Mouse (Mus musculus): ENCODE results near the gene Atraid. TPM values are rescaled to one million over a fixed set of nuclear protein-coding genes. Genes with fewer than 3 reads are reported as not detected.

Atraid gene
- polyA plus RNA-seq, 1 experiment from 2014 or later = 124 TPM

DNA sequence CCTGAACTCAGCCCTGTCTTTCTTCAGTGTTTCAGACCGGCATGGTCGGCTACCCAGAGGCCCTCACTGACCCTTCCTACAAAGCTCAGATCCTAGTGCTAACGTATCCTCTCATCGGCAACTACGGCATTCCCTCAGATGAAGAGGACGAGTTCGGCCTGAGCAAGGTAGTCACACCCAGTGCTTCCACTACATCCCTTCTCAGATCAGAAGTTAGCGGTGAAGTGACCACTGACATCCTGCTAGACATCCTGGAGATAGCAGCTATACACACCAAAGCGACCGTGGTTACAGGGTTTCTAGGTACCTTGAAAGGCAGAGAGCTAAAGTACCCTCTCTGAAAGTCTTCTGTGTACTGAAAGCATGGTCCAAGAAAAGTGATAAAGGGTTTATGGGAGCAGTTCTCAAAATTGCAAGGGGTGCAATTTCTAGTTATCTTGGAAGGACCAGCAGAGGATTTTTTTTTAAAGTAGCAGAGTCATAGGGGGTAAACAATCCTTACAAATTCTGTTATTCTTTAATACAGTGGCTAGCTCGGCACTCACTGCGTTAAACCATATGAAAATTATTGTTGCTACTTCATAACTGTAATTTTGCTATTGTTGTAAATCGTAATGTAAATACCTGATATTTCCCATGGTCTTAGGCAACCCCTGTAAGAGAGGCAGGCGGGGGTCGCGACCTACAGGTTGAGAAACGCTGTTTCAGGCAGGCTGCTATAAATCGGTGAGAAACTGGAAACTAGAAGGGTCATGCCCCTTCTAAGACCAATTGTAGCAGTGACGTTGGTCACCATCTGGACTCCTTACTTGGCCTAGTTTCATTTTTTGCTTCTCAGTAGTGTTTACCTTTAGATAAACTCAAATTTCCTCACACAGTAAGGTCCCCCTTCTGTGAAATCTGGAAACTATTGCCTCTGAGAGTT, 7.4 kb downstream of the Atraid start:
- H3K4me3 ChIP-seq = peak overlapping the region; percentile 54
- H3K4me2 ChIP-seq = peak overlapping the region; percentile 85
- H3K4me1 ChIP-seq = peaks cover 17% of the 10 kb centered on the region
- H3K27ac ChIP-seq = peak overlapping the region; percentile 44; the same call in 1 of the 2 replicates
- WGBS = 25% methylated on average over 19 of the region's 19 CpGs
- peak; percentile 0; the same call in 1 of the 2 replicates for ATAC-seq
- peak overlapping the region; percentile 83 for H3K9ac ChIP-seq
- H3K36me3 ChIP-seq (ENCODE audit: poor library complexity, severe bottlenecking) = peaks cover 48% of the 10 kb centered on the region
- H3K27me3 ChIP-seq = no peaks in the 10 kb centered on the region
- no peaks in the 10 kb centered on the region for H3K9me3 ChIP-seq (replicated peaks)

DNA sequence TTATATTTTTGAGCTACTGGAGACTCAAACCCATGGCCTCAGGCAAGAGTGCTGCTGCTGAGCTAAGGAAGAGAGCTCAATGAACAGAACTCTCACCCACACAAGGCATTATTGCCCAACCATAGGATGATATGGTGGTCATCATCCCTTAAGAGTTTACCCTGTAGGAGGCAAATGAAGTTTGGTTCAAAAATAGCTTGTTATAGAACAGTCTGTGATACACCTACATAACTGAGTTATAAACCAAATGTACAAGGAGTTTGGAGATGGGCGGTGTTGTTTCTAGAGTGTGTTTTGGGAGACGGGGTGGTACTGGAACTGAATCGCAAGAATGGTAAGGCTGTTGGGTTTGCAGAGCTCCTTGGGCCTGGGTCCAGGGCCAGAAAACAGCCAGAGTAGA, 21.7 kb downstream of the Atraid start:
- no peaks in the 10 kb centered on the region for H3K27me3 ChIP-seq
- H3K9ac ChIP-seq = no peak overlapping the region
- no peak overlapping the region for H3K4me3 ChIP-seq
- H3K27ac ChIP-seq = no peak overlapping the region
- 98% methylated on average over 3 of the region's 3 CpGs for WGBS
- no peak for ATAC-seq
- peaks cover 94% of the 10 kb centered on the region for H3K36me3 ChIP-seq (ENCODE audit: poor library complexity, severe bottlenecking)
- H3K4me1 ChIP-seq = no peaks in the 10 kb centered on the region
- no peaks in the 10 kb centered on the region for H3K9me3 ChIP-seq (replicated peaks)
- no peak overlapping the region for H3K4me2 ChIP-seq

DNA sequence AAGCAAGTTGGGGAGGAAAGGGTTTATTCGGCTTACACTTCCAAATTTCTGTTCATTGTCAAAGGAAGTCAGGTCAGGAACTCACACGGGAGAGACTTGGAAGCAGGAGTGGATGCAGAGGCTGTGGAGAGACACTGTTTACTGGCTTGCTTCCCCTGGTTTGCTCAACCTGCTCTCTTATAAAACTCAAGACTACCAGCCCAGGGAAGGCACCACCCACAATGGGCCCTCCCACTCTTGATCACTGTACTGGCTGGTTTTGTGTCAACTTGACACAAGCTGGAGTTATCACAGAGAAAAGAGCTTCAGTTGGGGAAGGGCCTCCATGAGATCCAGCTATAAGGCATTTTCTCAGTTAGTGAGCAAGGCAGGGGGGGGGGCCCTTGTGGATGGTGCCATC, 22.9 kb downstream of the Atraid start:
- Histone ChIP-seq H3K4me3 (no peak overlapping the region), H3K9ac (no peak overlapping the region), H3K36me3 (ENCODE audit: poor library complexity, severe bottlenecking) (peaks cover 100% of the 10 kb centered on the region), H3K4me1 (no peaks in the 10 kb centered on the region), H3K27me3 (no peaks in the 10 kb centered on the region), H3K4me2 (no peak overlapping the region), H3K27ac (no peak overlapping the region), H3K9me3 (replicated peaks) (no peaks in the 10 kb centered on the region)
- ATAC-seq = no peak
- 96% methylated on average over 2 of the region's 2 CpGs for WGBS

DNA sequence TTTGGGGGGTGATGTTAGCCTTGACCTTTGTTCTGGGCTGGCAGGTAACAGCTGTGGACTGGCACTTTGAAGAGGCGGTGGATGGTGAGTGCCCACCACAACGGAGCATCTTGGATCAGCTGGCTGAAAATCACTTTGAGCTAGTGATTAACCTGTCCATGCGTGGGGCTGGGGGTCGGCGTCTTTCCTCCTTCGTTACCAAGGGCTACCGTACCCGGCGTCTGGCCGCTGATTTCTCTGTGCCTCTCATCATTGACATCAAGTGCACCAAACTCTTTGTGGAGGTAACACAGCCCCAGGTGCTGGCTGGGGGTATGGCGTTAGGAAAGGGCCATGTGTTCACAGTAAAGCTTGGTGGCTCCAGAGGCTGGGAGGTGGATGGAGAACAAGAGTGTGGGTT, 23.7 kb downstream of the Atraid start:
- H3K27me3 ChIP-seq = no peaks in the 10 kb centered on the region
- 93% methylated on average over 11 of the region's 11 CpGs for WGBS
- H3K4me2 ChIP-seq = no peak overlapping the region
- no peak overlapping the region for H3K9ac ChIP-seq
- H3K9me3 ChIP-seq (replicated peaks) = no peaks in the 10 kb centered on the region
- no peak for ATAC-seq
- H3K4me1 ChIP-seq = no peaks in the 10 kb centered on the region
- H3K4me3 ChIP-seq = no peak overlapping the region
- peaks cover 100% of the 10 kb centered on the region for H3K36me3 ChIP-seq (ENCODE audit: poor library complexity, severe bottlenecking)
- no peak overlapping the region for H3K27ac ChIP-seq

DNA sequence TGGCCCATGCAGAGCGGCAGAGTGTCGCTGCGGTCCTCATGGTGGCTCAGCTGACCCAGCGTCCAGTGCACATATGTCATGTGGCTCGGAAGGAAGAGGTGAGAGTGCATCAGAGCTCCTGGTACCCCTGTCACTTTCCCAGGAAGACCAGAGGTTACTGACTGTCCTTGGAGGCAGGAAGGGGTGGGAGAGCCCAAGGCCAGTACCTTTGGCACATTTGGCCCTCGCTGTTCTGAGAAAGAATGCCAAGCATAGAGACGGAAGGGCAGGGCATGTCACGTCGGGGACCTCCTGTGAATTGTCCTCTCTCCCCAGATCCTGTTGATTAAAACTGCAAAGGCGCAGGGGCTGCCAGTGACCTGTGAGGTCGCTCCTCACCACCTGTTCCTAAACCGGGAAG, 25.1 kb downstream of the Atraid start:
- Histone ChIP-seq H3K4me2 (no peak overlapping the region), H3K9ac (no peak overlapping the region), H3K36me3 (ENCODE audit: poor library complexity, severe bottlenecking) (peaks cover 100% of the 10 kb centered on the region), H3K9me3 (replicated peaks) (no peaks in the 10 kb centered on the region), H3K4me3 (no peak overlapping the region), H3K27ac (no peak overlapping the region), H3K27me3 (no peaks in the 10 kb centered on the region), H3K4me1 (no peaks in the 10 kb centered on the region)
- ATAC-seq = no peak
- 94% methylated on average over 12 of the region's 12 CpGs for WGBS

DNA sequence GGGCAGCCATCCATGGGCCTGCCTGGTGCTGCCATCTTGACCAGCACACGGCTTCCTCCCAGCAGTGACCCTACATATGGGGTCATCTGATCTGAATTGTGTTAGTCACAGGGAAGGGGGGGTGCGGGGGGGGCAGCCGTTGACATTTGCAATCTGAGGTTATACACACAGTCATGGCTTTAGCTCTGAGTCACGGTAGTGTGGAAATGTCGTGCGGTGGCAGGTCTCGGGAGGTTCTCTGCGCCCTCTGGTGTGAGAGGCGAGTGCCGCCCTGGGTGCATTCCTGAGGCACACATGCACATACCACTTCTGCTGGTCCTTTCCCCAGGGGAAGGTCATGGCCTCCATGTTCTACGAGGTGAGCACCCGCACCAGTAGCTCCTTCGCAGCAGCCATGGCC, 28.2 kb downstream of the Atraid start:
- no peaks in the 10 kb centered on the region for H3K4me1 ChIP-seq
- H3K36me3 ChIP-seq (ENCODE audit: poor library complexity, severe bottlenecking) = peaks cover 78% of the 10 kb centered on the region
- no peak overlapping the region for H3K9ac ChIP-seq
- H3K27ac ChIP-seq = no peak overlapping the region
- no peak overlapping the region for H3K4me3 ChIP-seq
- H3K27me3 ChIP-seq = no peaks in the 10 kb centered on the region
- no peak for ATAC-seq
- WGBS = 90% methylated on average over 13 of the region's 13 CpGs
- no peak overlapping the region for H3K4me2 ChIP-seq
- no peaks in the 10 kb centered on the region for H3K9me3 ChIP-seq (replicated peaks)

DNA sequence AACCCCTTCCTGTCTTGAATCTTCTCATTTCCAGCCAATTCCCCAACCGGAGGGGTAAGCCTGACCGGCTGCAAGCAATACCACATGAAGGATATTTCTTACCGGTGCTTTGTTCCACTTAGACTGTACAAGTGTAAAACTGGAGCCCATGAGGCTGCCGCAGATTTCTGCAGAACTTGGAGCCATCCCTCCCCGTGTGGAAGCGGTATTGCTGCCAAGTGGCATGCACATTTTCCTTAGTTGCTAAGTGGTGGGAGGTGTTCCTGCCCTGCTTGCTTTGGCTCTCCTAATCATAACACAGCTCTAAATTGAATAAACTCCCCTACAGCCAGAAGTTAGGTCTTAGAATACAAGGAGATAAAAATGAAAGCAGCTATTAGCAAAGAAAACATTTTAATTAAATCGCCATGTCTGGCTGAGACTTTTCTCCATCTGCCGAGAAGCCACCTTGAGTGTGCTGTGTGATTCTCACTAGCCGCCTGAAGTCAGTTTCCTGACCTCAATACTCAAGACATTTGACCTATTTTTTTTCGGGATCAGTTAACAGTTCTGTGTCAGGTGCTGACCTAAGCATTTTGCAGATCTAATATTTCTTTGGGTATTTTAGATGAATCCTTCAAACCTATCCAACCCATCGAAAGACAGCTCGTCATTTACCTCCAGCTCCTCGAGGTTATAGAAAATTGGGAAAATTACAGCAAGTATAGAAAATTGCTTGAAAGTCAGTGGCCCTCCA, 32.1 kb downstream of the Atraid start:
- Histone ChIP-seq H3K9me3 (replicated peaks) (no peaks in the 10 kb centered on the region), H3K4me3 (no peak overlapping the region), H3K27me3 (no peaks in the 10 kb centered on the region), H3K27ac (no peak overlapping the region), H3K36me3 (ENCODE audit: poor library complexity, severe bottlenecking) (peaks cover 40% of the 10 kb centered on the region), H3K4me1 (peaks cover 4% of the 10 kb centered on the region), H3K9ac (no peak overlapping the region), H3K4me2 (no peak overlapping the region)
- ATAC-seq = no peak
- WGBS = 83% methylated on average over 13 of the region's 13 CpGs

DNA sequence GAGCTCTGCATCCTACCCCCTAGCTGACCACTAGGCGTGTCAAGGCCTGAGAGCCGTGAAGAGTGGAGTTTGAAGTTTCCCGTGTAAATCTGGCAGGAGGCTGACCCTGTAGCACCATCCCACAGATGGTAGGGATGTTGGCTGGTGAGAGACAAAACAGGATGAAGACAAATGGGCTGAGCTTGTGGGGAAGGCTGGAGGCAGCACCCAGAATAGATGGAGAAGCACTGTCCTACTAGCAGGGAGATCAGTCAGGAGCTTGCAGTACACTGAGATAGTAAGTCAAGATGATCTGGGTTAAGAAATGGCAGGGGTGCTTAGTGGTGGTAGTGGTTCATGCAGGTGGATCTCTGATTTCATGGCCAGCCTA, 32.7 kb downstream of the Atraid start:
- no peak for ATAC-seq
- Histone ChIP-seq H3K9ac (no peak overlapping the region), H3K27ac (no peak overlapping the region), H3K4me2 (no peak overlapping the region), H3K4me3 (no peak overlapping the region), H3K4me1 (peaks cover 4% of the 10 kb centered on the region), H3K36me3 (ENCODE audit: poor library complexity, severe bottlenecking) (peaks cover 34% of the 10 kb centered on the region), H3K27me3 (peaks cover 2% of the 10 kb centered on the region; the same call in 1 of the 2 replicates), H3K9me3 (replicated peaks) (no peaks in the 10 kb centered on the region)
- WGBS = 69% methylated on average over 3 of the region's 3 CpGs

DNA sequence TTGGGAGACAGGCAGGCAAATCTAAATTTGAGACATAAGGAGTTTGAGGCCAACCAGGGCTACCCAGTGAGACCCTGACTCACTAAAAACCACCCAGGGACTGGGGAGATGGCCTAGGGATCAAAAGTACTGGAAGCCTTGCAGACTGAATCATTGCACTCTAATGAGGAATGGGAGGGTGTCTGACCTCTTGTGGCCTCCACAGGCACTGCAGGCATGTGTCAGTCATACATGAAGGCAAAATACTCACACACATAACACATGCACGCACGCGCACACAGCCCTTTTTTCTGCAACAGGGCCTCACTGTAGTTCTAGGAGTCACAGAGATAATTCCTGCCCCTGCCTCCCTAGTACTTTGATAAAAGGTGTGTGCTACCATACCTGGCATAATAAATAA, 33.3 kb downstream of the Atraid start:
- no peaks in the 10 kb centered on the region for H3K9me3 ChIP-seq (replicated peaks)
- H3K27ac ChIP-seq = no peak overlapping the region
- no peak overlapping the region for H3K4me3 ChIP-seq
- 74% methylated on average over 3 of the region's 3 CpGs for WGBS
- H3K4me2 ChIP-seq = no peak overlapping the region
- no peak for ATAC-seq
- peaks cover 8% of the 10 kb centered on the region; the same call in 1 of the 2 replicates for H3K27me3 ChIP-seq
- peaks cover 28% of the 10 kb centered on the region for H3K36me3 ChIP-seq (ENCODE audit: poor library complexity, severe bottlenecking)
- no peak overlapping the region for H3K9ac ChIP-seq
- H3K4me1 ChIP-seq = peaks cover 4% of the 10 kb centered on the region

DNA sequence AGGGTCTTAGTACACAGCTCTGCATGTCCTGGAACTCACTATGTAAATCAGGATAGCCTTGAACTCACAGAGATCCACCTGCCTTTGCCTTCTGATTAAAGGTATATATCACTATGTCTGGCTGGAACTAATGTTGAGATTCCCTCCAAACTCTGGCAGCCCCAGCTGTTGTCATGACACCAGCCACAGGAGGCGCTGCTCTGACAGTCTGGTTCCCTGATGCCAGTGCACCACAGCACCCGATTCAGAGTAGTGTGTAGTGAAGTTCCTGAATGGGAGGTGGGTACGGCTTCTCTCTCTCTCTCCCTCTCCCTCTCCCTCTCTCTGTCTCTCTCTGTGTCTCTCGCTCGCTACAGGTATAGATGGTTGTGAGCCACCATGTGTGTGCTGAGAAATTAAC, 34.2 kb downstream of the Atraid start:
- ATAC-seq = no peak
- H3K36me3 ChIP-seq (ENCODE audit: poor library complexity, severe bottlenecking) = peaks cover 18% of the 10 kb centered on the region
- H3K4me3 ChIP-seq = no peak overlapping the region
- peaks cover 4% of the 10 kb centered on the region for H3K4me1 ChIP-seq
- no peak overlapping the region for H3K9ac ChIP-seq
- H3K4me2 ChIP-seq = no peak overlapping the region
- no peak overlapping the region for H3K27ac ChIP-seq
- peaks cover 13% of the 10 kb centered on the region; the same call in 1 of the 2 replicates for H3K27me3 ChIP-seq
- 19% methylated on average over 5 of the region's 5 CpGs for WGBS
- no peaks in the 10 kb centered on the region for H3K9me3 ChIP-seq (replicated peaks)

DNA sequence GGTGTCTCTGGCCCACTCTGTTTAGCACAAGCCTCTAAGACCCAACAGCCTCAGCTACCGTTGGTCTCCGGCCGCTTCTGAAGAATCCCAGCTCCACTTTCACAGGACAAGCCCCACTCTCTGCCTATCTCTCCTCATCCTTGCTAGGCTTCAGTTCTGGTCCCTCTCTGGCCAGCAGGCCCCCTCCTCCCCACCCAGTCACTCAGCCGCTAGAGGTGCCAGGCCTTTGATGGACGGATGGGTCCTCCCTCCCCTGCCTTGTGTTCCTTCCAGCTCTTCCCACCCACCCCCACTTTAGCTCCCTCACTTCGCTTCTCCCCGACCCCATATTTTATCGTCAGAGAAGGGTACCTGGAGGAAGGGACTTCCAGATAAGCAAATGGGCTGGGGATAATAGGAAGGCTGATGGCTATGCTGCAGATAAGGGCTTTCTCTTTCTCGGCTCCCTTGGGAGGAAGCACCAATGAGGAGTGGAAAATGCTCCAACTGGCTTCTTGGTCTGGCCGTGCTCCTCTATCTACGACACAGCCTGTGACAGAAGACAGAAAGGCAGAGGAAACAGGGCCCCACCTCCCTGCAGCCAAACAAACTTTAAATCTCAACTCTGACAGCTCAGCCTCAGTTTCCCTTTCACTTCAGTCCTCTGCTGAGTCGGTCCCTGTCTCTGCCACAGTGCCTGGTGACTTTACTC, 35.0 kb downstream of the Atraid start:
- H3K4me1 ChIP-seq = peaks cover 4% of the 10 kb centered on the region
- WGBS = 45% methylated on average over 12 of the region's 12 CpGs
- H3K36me3 ChIP-seq (ENCODE audit: poor library complexity, severe bottlenecking) = peaks cover 11% of the 10 kb centered on the region
- no peak overlapping the region for H3K27ac ChIP-seq
- H3K27me3 ChIP-seq = peaks cover 14% of the 10 kb centered on the region
- no peak overlapping the region for H3K9ac ChIP-seq
- no peak for ATAC-seq
- H3K4me2 ChIP-seq = no peak overlapping the region
- no peak overlapping the region for H3K4me3 ChIP-seq
- no peaks in the 10 kb centered on the region for H3K9me3 ChIP-seq (replicated peaks)

DNA sequence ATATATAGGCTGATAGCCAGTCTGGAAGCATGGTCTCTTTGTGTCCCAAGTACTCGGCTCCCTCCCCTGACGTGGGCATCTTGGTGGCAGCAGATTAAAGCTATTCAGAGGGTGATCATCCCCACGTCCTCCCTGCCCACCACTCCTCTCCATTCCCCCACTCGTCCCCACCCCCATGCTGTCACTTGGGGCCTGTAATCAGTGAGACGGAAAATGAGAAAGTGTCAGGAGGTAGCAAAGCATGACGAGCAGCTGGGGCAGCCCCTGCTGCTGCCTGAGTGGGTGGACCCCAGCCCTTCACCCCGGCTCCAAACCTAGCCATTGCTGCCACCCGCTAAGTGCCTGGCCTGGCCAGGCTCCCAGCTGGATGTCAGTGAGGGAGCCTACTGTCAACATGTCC, 35.8 kb downstream of the Atraid start:
- peak; percentile 15; the same call in 1 of the 2 replicates for ATAC-seq
- H3K9me3 ChIP-seq (replicated peaks) = no peaks in the 10 kb centered on the region
- H3K4me1 ChIP-seq = peaks cover 4% of the 10 kb centered on the region
- WGBS = 9% methylated on average over 8 of the region's 8 CpGs
- H3K27ac ChIP-seq = no peak overlapping the region
- H3K27me3 ChIP-seq = peaks cover 23% of the 10 kb centered on the region
- no peak overlapping the region for H3K4me3 ChIP-seq
- no peak overlapping the region for H3K9ac ChIP-seq
- H3K4me2 ChIP-seq = 0 out of 2 replicates have a peak overlapping the region, but pooled peaks have one; percentile 16
- peaks cover 2% of the 10 kb centered on the region; the same call in 1 of the 2 replicates for H3K36me3 ChIP-seq (ENCODE audit: poor library complexity, severe bottlenecking)
